ENCODE assay signal across 13 mouse cellular contexts in the genomic region with DNA sequence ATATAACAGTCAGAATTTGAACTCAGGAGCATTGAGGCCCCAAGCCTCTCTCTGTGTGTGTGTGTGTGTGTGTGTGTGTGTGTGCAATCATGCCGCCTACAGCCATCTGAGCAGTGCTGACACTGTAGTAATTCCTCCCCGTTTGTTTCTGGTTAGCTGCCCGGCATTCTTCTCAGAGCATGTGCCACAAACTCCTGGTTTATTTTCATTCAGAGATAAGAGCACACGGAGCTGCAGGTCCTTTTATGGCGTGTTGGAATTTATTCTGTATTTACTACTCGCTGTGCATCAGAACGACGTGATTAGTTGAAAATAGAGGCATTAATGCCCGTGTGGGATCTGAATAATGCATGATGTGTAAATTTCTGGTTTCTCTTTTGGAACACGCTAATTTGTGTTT. TPM values are rescaled to one million over a fixed set of nuclear protein-coding genes. Genes with fewer than 3 reads are reported as not detected.
DNase-seq lines count a peak whose midpoint lies in the region; ATAC-seq and TF ChIP-seq lines count a peak whose summit lies in the region.
"Had no signal": no experiment of that assay in that cellular context is flagged by ENCODE, and none has a peak within 500 bp of the region (broad histone marks: within the 10 kb centered on the region; RNA-seq: fewer than 3 reads in every experiment).

No protein-coding gene starts in this region.

- 61% methylated on average over 10 of the region's 10 CpGs for WGBS in liver, adult 2 months
- whole genome bisulfite sequencing in heart, embryonic 15.5 days, result 23% methylated on average over 10 of the region's 10 CpGs
- 47% methylated on average over 10 of the region's 10 CpGs for WGBS in midbrain, embryonic 16.5 days

- peak overlapping the region; percentile 37 for H3K4me2 ChIP-seq in heart, embryonic 15.5 days
- H3K4me2 ChIP-seq in midbrain, embryonic 16.5 days (ENCODE audit: low read length), result peak overlapping the region; percentile 16
- H3K4me2 ChIP-seq: embryonic facial prominence, embryonic 13.5 days had no signal

- no peaks in the 10 kb centered on the region for H3K36me3 ChIP-seq in liver, adult 2 months (ENCODE audit: control insufficient read depth, insufficient read depth, low read length)
- no peaks in the 10 kb centered on the region for H3K36me3 ChIP-seq in heart, embryonic 15.5 days
- H3K36me3 ChIP-seq in midbrain, embryonic 16.5 days (ENCODE audit: control insufficient read depth, insufficient read depth, low read length), result no peaks in the 10 kb centered on the region
- H3K36me3 ChIP-seq: embryonic facial prominence, embryonic 13.5 days had no signal

- peak overlapping the region; percentile 4; the same call in 1 of the 2 replicates for H3K27ac ChIP-seq in liver, adult 2 months (replicated peaks; ENCODE audit: insufficient read depth, low read depth, low read length)
- H3K27ac ChIP-seq in heart, embryonic 15.5 days, result peak overlapping the region; percentile 92
- peak overlapping the region; percentile 63 for H3K27ac ChIP-seq in midbrain, embryonic 16.5 days (ENCODE audit: low read length)
- H3K27ac ChIP-seq: embryonic facial prominence, embryonic 13.5 days had no signal

- DNase-seq in liver, adult 2 months (ENCODE audit: extremely low read depth, low read depth, low spot score), result peak; percentile 30
- no peak for DNase-seq in liver
- DNase-seq in heart, adult 8-10 months (ENCODE audit: low spot score), result peak; percentile 66
- no peak for DNase-seq in cerebellum, postnatal 14 days
- DNase-seq in gastrocnemius, adult 18-20 months (ENCODE audit: low spot score), result no peak
- DNase-seq: cerebellum, adult 11-12 months; gastrocnemius, postnatal 36 days; kidney, adult 2 months; lung, postnatal 36 days; spleen, adult 18-20 months had no signal

- no peak for TF ChIP-seq POLR2A in liver, adult 2 months (IDR thresholded peaks at IDR 0.05; ENCODE audit: extremely low read depth, insufficient read depth, low read length)

- no peak for TF ChIP-seq CTCF in liver, adult 2 months (IDR thresholded peaks at IDR 0.05; ENCODE audit: low read depth, low read length)

- H3K9ac ChIP-seq in liver, adult 2 months (ENCODE audit: low read depth, low read length), result no peak overlapping the region
- H3K9ac ChIP-seq in heart, embryonic 15.5 days, result peak overlapping the region; percentile 2; the same call in 1 of the 2 replicates
- H3K9ac ChIP-seq in midbrain, embryonic 16.5 days (ENCODE audit: low read depth, low read length), result no peak overlapping the region
- H3K9ac ChIP-seq: embryonic facial prominence, embryonic 13.5 days had no signal

- no peak overlapping the region for H3K4me3 ChIP-seq in liver, adult 2 months (ENCODE audit: insufficient read depth, low read depth, low read length)
- no peak overlapping the region for H3K4me3 ChIP-seq in heart, embryonic 15.5 days
- no peak overlapping the region for H3K4me3 ChIP-seq in midbrain, embryonic 16.5 days (ENCODE audit: low read depth, low read length)
- H3K4me3 ChIP-seq: embryonic facial prominence, embryonic 13.5 days had no signal

- H3K4me1 ChIP-seq in liver, adult 2 months (ENCODE audit: control insufficient read depth, insufficient read depth, low read length), result peaks cover 3% of the 10 kb centered on the region
- peaks cover 40% of the 10 kb centered on the region for H3K4me1 ChIP-seq in heart, embryonic 15.5 days (replicated peaks)
- no peaks in the 10 kb centered on the region for H3K4me1 ChIP-seq in midbrain, embryonic 16.5 days (ENCODE audit: control insufficient read depth, insufficient read depth, low read length)
- H3K4me1 ChIP-seq: embryonic facial prominence, embryonic 13.5 days had no signal

- H3K9me3 ChIP-seq in heart, embryonic 15.5 days (replicated peaks), result no peaks in the 10 kb centered on the region
- H3K9me3 ChIP-seq in midbrain, embryonic 16.5 days (replicated peaks; ENCODE audit: control insufficient read depth, low read length, poor library complexity, severe bottlenecking), result no peaks in the 10 kb centered on the region
- H3K9me3 ChIP-seq: embryonic facial prominence, embryonic 13.5 days had no signal

- H3K79me2 ChIP-seq in liver, adult 2 months (ENCODE audit: control insufficient read depth, insufficient read depth, low read length), result no peaks in the 10 kb centered on the region

- peak; percentile 70 for ATAC-seq in heart, embryonic 15.5 days (replicated peaks; ENCODE audit: insufficient number of reproducible peaks, insufficient read depth, low FRiP score, low read depth)
- ATAC-seq in midbrain, embryonic 16.5 days, result no peak

- H3K27me3 ChIP-seq in liver, adult 2 months (ENCODE audit: control insufficient read depth, insufficient read depth, low read length), result no peaks in the 10 kb centered on the region
- no peaks in the 10 kb centered on the region for H3K27me3 ChIP-seq in heart, embryonic 15.5 days
- H3K27me3 ChIP-seq in midbrain, embryonic 16.5 days (ENCODE audit: control insufficient read depth, insufficient read depth, low read depth, low read length), result no peaks in the 10 kb centered on the region
- H3K27me3 ChIP-seq: embryonic facial prominence, embryonic 13.5 days had no signal

RNA-seq across cellular contexts. Expression of gene Slc38a2, which starts 49.6 kb away (rescaled TPM):
- 73.9 and 85.1 TPM in 2 replicates for total RNA-seq in liver, adult 2 months (2014; rRNA removed)
- 22.1 and 22.5 TPM in 2 replicates for polyA plus RNA-seq in liver, adult 2 months (2012; rRNA removed)
- 100 to 1,000 TPM in 2 of 4 experiments, 10 to 100 TPM in 2; 90.5 to 215 (median 150) TPM for total RNA-seq in heart, adult 8-10 months (2022)
- 158 and 170 TPM in 2 replicates for polyA plus RNA-seq in heart, embryonic 15.5 days (2015; fragmentation: Nextera tagmentation; extraction: Ambion mirVana)
- polyA plus RNA-seq in midbrain, embryonic 16.5 days (2015; fragmentation: Nextera tagmentation; extraction: Ambion mirVana), result 111 and 127 TPM in 2 replicates
- total RNA-seq in gastrocnemius, adult 18-20 months (2021), result 100 to 1,000 TPM in 1 of 2 experiments, 10 to 100 TPM in 1; 93.4 to 242 TPM

Comparison
In these comparisons a context has a peak if more than half of its experiments do, and no peak if none do; other contexts are left out.
1. DNase-seq: peak in liver, adult 2 months (single experiment) and heart, adult 8-10 months (single experiment); none in liver (single experiment), cerebellum, postnatal 14 days (0 of 2) and gastrocnemius, adult 18-20 months (single experiment).
2. H3K27ac ChIP-seq: peak in every context shown above with its lines; median percentile 92 in heart, embryonic 15.5 days; 63 in midbrain, embryonic 16.5 days; 4 in liver, adult 2 months.